Mouse (Mus musculus): ENCODE measurements around the gene Fzd5.
A peak's percentile ranks its signal among the peaks of the same experiment; 100 is the strongest.

The Fzd5 gene

GRCm38 (mm10) chr1:64737502-64738179 lies at the start of gene Fzd5:
Fzd5 (minus strand) TSS chr1:64737751.
- peak; percentile 97 for DNase-seq (ENCODE audit: low read depth, low spot score)

GRCm38 (mm10) chr1:64779863-64780262 lies 42.3 kb upstream of the Fzd5 start:
- peak; percentile 20 for DNase-seq (ENCODE audit: low read depth, low spot score)

- no peak for DNase-seq (ENCODE audit: low read depth, low spot score)
These were observed 41.9 kb upstream of the Fzd5 start for GRCm38 (mm10) chr1:64779415-64779814.

GRCm38 (mm10) chr1:64773305-64773704 lies 35.8 kb upstream of the Fzd5 start:
- DNase-seq (ENCODE audit: low read depth, low spot score): no peak

GRCm38 (mm10) chr1:64770169-64770568 lies 32.6 kb upstream of the Fzd5 start:
- DNase-seq (ENCODE audit: low read depth, low spot score): no peak

- no peak for DNase-seq (ENCODE audit: low read depth, low spot score)
These were observed 24.1 kb upstream of the Fzd5 start for GRCm38 (mm10) chr1:64761646-64762045.

GRCm38 (mm10) chr1:64757766-64758165 lies 20.2 kb upstream of the Fzd5 start:
- DNase-seq (ENCODE audit: low read depth, low spot score): no peak

- no peak for DNase-seq (ENCODE audit: low read depth, low spot score)
These were observed 19.7 kb upstream of the Fzd5 start for GRCm38 (mm10) chr1:64757254-64757653.

GRCm38 (mm10) chr1:64756640-64757030 lies 19.1 kb upstream of the Fzd5 start:
- DNase-seq (ENCODE audit: low read depth, low spot score): no peak

- no peak for DNase-seq (ENCODE audit: low read depth, low spot score)
These were observed 18.6 kb upstream of the Fzd5 start for GRCm38 (mm10) chr1:64755971-64756639.

- DNase-seq (ENCODE audit: low read depth, low spot score): no peak
These were observed 17.1 kb upstream of the Fzd5 start for GRCm38 (mm10) chr1:64754658-64755057.

- peak; percentile 61 for DNase-seq (ENCODE audit: low read depth, low spot score)
These were observed 16.1 kb upstream of the Fzd5 start for GRCm38 (mm10) chr1:64753668-64754067.

- peak; percentile 23 for DNase-seq (ENCODE audit: low read depth, low spot score)
These were observed 15.6 kb upstream of the Fzd5 start for GRCm38 (mm10) chr1:64753109-64753508.

- DNase-seq (ENCODE audit: low read depth, low spot score): no peak
These were observed 7.1 kb upstream of the Fzd5 start for GRCm38 (mm10) chr1:64744616-64745015.

- no peak for DNase-seq (ENCODE audit: low read depth, low spot score)
These were observed 5.3 kb upstream of the Fzd5 start for GRCm38 (mm10) chr1:64742741-64743408.

- DNase-seq (ENCODE audit: low read depth, low spot score): peak; percentile 77
These were observed 1.1 kb upstream of the Fzd5 start for GRCm38 (mm10) chr1:64738661-64739082.

GRCm38 (mm10) chr1:64738180-64738555 lies 617 bp upstream of the Fzd5 start:
- peak; percentile 71 for DNase-seq (ENCODE audit: low read depth, low spot score)

- peak; percentile 41 for DNase-seq (ENCODE audit: low read depth, low spot score)
These were observed 660 bp downstream of the Fzd5 start for GRCm38 (mm10) chr1:64736681-64737501.

GRCm38 (mm10) chr1:64735781-64736680 lies 1.5 kb downstream of the Fzd5 start:
- DNase-seq (ENCODE audit: low read depth, low spot score): peak; percentile 67

- no peak for DNase-seq (ENCODE audit: low read depth, low spot score)
These were observed 2.5 kb downstream of the Fzd5 start for GRCm38 (mm10) chr1:64734771-64735750.

Data from ES-CJ7 (cell line).